Mouse (Mus musculus) liver, postnatal 0 days (tissue): ENCODE measurements at regions not wholly inside any gene's neighbourhood (a gene's known extent, or its start where the extent isn't known, plus 50 kb on each side); places are given as distances from the start of the nearest gene placed in this dataset.

Experiments used
- CTCF ChIP-seq: sonication (generic); IDR thresholded peaks from 2 replicates; pipeline ENCODE4 v1.5.1; 2016; ENCODE audit warnings: antibody characterized with exemption, low read depth
- EP300 ChIP-seq: IDR thresholded peaks from 2 replicates; pipeline ENCODE4 v1.6.1; 2016; ENCODE audit warnings: antibody characterized with exemption, low read depth, mild to moderate bottlenecking

- no peak for TF ChIP-seq CTCF
- no peak for TF ChIP-seq EP300
Measured at GRCm38 (mm10) chr1:146359632-146360031, 134.9 kb upstream of the Brinp3 start.
